ENCODE assay signal across 8 mouse cellular contexts in genomic region chr13:21362621-21363248, GRCm38 (mm10). TPM values are rescaled to one million over a fixed set of nuclear protein-coding genes. Genes with fewer than 3 reads are reported as not detected.
DNase-seq lines count a peak whose midpoint lies in the region; ATAC-seq and TF ChIP-seq lines count a peak whose summit lies in the region.

TSS of gene Zscan12 (plus strand) at chr13:21362820.

- H3K4me3 ChIP-seq in hindbrain, embryonic 13.5 days = peak within 1 kb of the TSS; percentile 67

- H3K9ac ChIP-seq in hindbrain, embryonic 13.5 days = peak within 1 kb of the TSS; percentile 89

- in situ Hi-C loops in Patski (cut with MboI; ENCODE audit: low pct_unique_long_range_greater_than_20kb) = no loop called here

- H3K9me3 ChIP-seq in hindbrain, embryonic 13.5 days = no peaks in the 10 kb centered on the region

- H3K36me3 ChIP-seq in hindbrain, embryonic 13.5 days = peaks cover 8% of the 10 kb centered on the region; the same call in 1 of the 2 replicates

- peak; percentile 99 for ATAC-seq in Patski
- peak; percentile 99 for ATAC-seq in hindbrain, embryonic 13.5 days (ENCODE audit: low FRiP score)

- H3K27me3 ChIP-seq in Patski = no peaks in the 10 kb centered on the region
- peaks cover 8% of the 10 kb centered on the region; the same call in 1 of the 2 replicates for H3K27me3 ChIP-seq in hindbrain, embryonic 13.5 days

- peak within 1 kb of the TSS; percentile 77 for H3K27ac ChIP-seq in hindbrain, embryonic 13.5 days

- CTCF ChIA-PET in Patski (lab: Charles Lee) = no interaction called here

- DNase-seq in Patski (ENCODE audit: low read depth, low spot score) = peak; percentile 77
- DNase-seq in cerebellum, postnatal 14 days = peak; percentile 87 to 90
- peak; percentile 79 to 82 for DNase-seq in frontal cortex, postnatal 14 days (ENCODE audit: low spot score in 2 of 2)
- peak; percentile 65 to 70 for DNase-seq in layer of hippocampus, postnatal 25 days (ENCODE audit: extremely low spot score in 1 of 2, low spot score in 1 of 2)
- DNase-seq in lung, postnatal 25 days (ENCODE audit: low spot score) = peak; percentile 94
- DNase-seq in retina, embryonic 14.5 days (ENCODE audit: low spot score) = peak; percentile 94
- DNase-seq in thymus, postnatal 4 days = peak; percentile 83

- no peak for TF ChIP-seq CTCF in Patski (IDR thresholded peaks at IDR 0.05)

- WGBS in hindbrain, embryonic 13.5 days = 1% methylated on average over 29 of the region's 29 CpGs

- H3K4me2 ChIP-seq in hindbrain, embryonic 13.5 days = peak within 1 kb of the TSS; percentile 72

- POLR2A ChIA-PET in Patski (lab: Charles Lee) = interaction anchor here (0.6 to 1.4 kb wide), 2 partner anchors 26 to 53 kb away, joined by 3 read pairs; no protein-coding TSS in a partner anchor

- peaks cover 27% of the 10 kb centered on the region for H3K4me1 ChIP-seq in hindbrain, embryonic 13.5 days (replicated peaks)

RNA-seq across cellular contexts. Expression of gene Zscan12, which starts in this region (rescaled TPM):
- 10.4 TPM for polyA plus RNA-seq in Patski (2021)
- 13.5 and 15.5 TPM in 2 replicates for polyA plus RNA-seq in hindbrain, embryonic 13.5 days (2015; fragmentation: Nextera tagmentation; extraction: Ambion mirVana)
- 1 to 10 TPM; 8.5 to 9.7 TPM for total RNA-seq in layer of hippocampus, postnatal 25 days (2021)

Comparison
In these comparisons a context has a peak if more than half of its experiments do, and no peak if none do; other contexts are left out.
1. Peak in every context shown above with its lines: DNase-seq, ATAC-seq, H3K4me3 ChIP-seq and H3K27ac ChIP-seq.